Mouse (Mus musculus) ES-E14 (cell line): Measurements from ENCODE around the gene Lsm12. TPM values are rescaled to one million over a fixed set of nuclear protein-coding genes. Genes with fewer than 3 reads are reported as not detected.

Experiments used
- DNase-seq: peaks from one replicate; pipeline ENCODE4 v3.0.0-alpha.2; 2013; ENCODE audit warnings: low read depth, low spot score
- H3K27ac ChIP-seq: 2 replicates; pipeline ENCODE4 v1.5.1; 2012; ENCODE audit warnings: low read depth, mild to moderate bottlenecking, low read length, moderate library complexity, mixed read lengths; ENCODE audit not compliant: poor library complexity, insufficient read depth, severe bottlenecking
- H3K36me3 ChIP-seq: 2 replicates; pipeline ENCODE4 v1.6.1; 2012; ENCODE audit warnings: mild to moderate bottlenecking, low read length, moderate library complexity, mixed read lengths; ENCODE audit not compliant: control insufficient read depth, poor library complexity, insufficient read depth, severe bottlenecking
- H3K4me1 ChIP-seq, 2 experiments: fragments of 150-350 bp in 1 of 2; sonication (generic) in 1 of 2; 2 replicates each; pipeline ENCODE4 v1.6.1; 2012; ENCODE audit warnings: low read length in 2 of 2, mild to moderate bottlenecking in 1 of 2, mixed read lengths in 1 of 2; ENCODE audit not compliant: control insufficient read depth in 2 of 2, insufficient read depth in 2 of 2, poor library complexity in 1 of 2
- H3K4me3 ChIP-seq, 2 experiments: fragments of 150-350 bp in 1 of 2; sonication (generic) in 1 of 2; 2 replicates each; pipeline ENCODE4 v1.5.1; 2012; ENCODE audit warnings: low read length in 2 of 2, low read depth in 1 of 2, mild to moderate bottlenecking in 1 of 2, mixed read lengths in 1 of 2; ENCODE audit not compliant: insufficient read depth in 1 of 2, poor library complexity in 1 of 2, severe bottlenecking in 1 of 2
- H3K9ac ChIP-seq: 2 replicates; pipeline ENCODE4 v1.6.1; 2012; ENCODE audit warnings: low read depth, mild to moderate bottlenecking, low read length, mixed read lengths; ENCODE audit not compliant: poor library complexity, insufficient read depth, severe bottlenecking
- H3K9me3 ChIP-seq: fragments of 150-350 bp; sonication (generic); 2 replicates; pipeline ENCODE4 v1.6.1; 2012; ENCODE audit warnings: low read depth, mild to moderate bottlenecking, low read length; ENCODE audit not compliant: control insufficient read depth, insufficient read depth
- CHD2 ChIP-seq: IDR thresholded peaks from 2 replicates; pipeline ENCODE4 v1.6.1; 2014; ENCODE audit warnings: mild to moderate bottlenecking, low read depth, low read length, inconsistent platforms
- HCFC1 ChIP-seq: IDR thresholded peaks from 2 replicates; pipeline ENCODE4 v1.6.1; 2012; ENCODE audit warnings: low read length, inconsistent platforms, borderline replicate concordance; ENCODE audit not compliant: insufficient read depth
- MAFK ChIP-seq: IDR thresholded peaks from 2 replicates; pipeline ENCODE4 v1.6.1; 2014; ENCODE audit warnings: mild to moderate bottlenecking, low read depth, low read length, inconsistent platforms; ENCODE audit not compliant: insufficient read depth
- ZC3H11A ChIP-seq: IDR thresholded peaks from 2 replicates; pipeline ENCODE4 v1.6.1; 2012; ENCODE audit warnings: low read depth, mild to moderate bottlenecking, inconsistent platforms, low read length, borderline replicate concordance
- ZNF384 ChIP-seq: IDR thresholded peaks from 2 replicates; pipeline ENCODE4 v1.6.1; 2012; ENCODE audit warnings: low read depth, low read length, inconsistent platforms
- in situ Hi-C, 2 experiments: fragments of 600-800 bp; cut with MboI; formaldehyde crosslinking; loops; one replicate each; pipeline ENCODE4 v1.15.1; 2025; ENCODE audit warnings: low sequenced_read_pairs in 2 of 2, inconsistent platforms in 1 of 2; ENCODE audit not compliant: unreplicated experiment in 2 of 2
- total RNA-seq: library from RNA; depleted of rRNA; stranded (reverse); fragments of 300-350 nt; gene quantifications from 2 replicates; pipeline ENCODE4 v1.2.3, GENCODE M21; 2012

Gene Lsm12
- total RNA-seq, 1 experiment, result 49.1 TPM

DNA sequence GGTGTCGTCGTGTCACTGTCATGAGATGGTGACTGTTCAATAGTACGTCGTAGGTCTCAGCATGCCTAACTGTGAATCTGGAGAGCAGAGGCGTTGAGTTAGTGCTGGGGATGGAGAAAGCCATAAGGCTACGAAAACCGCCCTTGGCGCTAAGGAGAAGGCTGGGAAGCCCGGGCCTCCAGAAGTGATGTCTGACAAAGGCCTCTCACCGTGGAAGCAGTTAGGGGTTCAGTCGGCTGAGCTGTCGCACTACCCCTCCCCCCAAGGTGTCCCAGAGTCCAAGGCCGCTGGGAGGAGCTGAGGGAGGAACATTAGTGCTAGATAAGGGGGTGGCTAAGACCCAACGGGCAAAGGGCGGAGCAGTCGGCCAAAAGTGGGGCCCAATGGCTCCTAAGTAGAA lies 39.1 kb downstream of the Lsm12 start:
- peaks cover 2 to 8% of the 10 kb centered on the region in 2 experiments; a peak in 3 of 4 replicates for H3K4me1 ChIP-seq
- peak overlapping the region; percentile 57 to 61 for H3K4me3 ChIP-seq
- DNase-seq, result no peak
- no peaks in the 10 kb centered on the region for H3K9me3 ChIP-seq
- H3K9ac ChIP-seq, result no peak overlapping the region
- in situ Hi-C loops, result no loop called here
- no peak for TF ChIP-seq MAFK
- no peak for TF ChIP-seq ZC3H11A
- no peak for TF ChIP-seq ZNF384
- TF ChIP-seq HCFC1, result no peak
- no peak for TF ChIP-seq CHD2
- no peaks in the 10 kb centered on the region for H3K36me3 ChIP-seq
- no peak overlapping the region for H3K27ac ChIP-seq

DNA sequence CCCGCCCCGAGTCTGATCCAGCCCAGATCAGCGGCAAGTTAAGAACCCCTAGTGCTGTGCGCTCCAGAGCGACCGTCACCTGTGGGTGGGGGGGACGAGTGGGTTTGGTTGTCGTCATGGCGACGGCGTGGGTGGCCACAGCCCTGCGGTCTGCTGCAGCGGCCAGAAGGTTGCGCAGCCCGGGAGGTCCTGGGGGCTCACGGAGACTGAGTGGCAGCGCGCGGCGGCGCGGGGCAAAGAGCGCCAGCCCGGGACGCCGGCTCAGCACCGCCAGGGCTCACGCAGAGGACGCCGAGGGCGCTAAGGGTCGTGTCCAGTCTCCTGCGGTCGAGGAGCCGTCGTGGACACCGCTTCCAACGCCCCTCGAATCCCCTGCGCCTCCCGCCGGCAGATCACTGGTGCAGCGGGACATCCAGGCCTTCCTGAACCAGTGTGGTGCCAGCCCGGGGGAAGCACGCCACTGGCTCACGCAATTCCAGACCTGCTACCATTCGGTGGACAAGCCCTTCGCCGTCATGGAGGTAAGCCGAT lies 39.6 kb downstream of the Lsm12 start, which contains the start of gene Nags:
Gene Nags (plus strand): TSS at position 43 of the 531 bp plus-strand sequence.
- Histone ChIP-seq H3K4me1 (peaks cover 2 to 8% of the 10 kb centered on the region in 2 experiments; a peak in 3 of 4 replicates), H3K9me3 (no peaks in the 10 kb centered on the region), H3K27ac (no peak within 1 kb of the TSS), H3K9ac (0 out of 2 replicates have a peak within 1 kb of the TSS, but pooled peaks have one; percentile 22), H3K4me3 (peak within 1 kb of the TSS; percentile 57 to 61), H3K36me3 (no peaks in the 10 kb centered on the region)
- in situ Hi-C loops, result no loop called here
- no peak for DNase-seq
- no peak for TF ChIP-seq HCFC1
- no peak for TF ChIP-seq CHD2
- no peak for TF ChIP-seq MAFK
- no peak for TF ChIP-seq ZNF384
- no peak for TF ChIP-seq ZC3H11A

DNA sequence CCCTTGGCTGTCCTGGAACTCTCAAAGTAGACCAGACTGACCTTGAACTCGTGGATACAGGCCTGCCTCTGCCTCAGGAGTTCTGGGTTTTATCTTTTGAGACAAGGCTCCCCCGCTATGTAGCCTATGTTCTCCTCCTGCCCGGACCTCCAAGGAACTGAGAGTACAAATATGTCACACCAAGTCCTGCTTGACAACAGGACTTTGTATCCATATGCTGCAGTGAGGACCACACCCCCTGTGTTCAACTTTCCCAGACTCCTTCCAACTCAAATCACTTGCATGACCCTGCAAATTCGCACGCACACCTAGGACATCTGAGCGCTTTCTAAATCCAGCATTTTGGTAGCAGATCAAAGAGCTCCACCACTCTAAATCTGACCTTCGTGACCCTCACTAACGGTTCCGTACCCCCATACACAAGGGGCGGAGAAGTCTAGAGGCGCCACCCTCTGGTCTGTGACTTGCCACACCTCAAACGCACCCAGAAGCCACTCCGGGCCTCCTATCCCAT lies 40.1 kb downstream of the Lsm12 start:
- peaks cover 2 to 8% of the 10 kb centered on the region in 2 experiments; a peak in 3 of 4 replicates for H3K4me1 ChIP-seq
- H3K9me3 ChIP-seq, result no peaks in the 10 kb centered on the region
- H3K4me3 ChIP-seq, result peak overlapping the region; percentile 57 to 61
- TF ChIP-seq ZNF384 (no peak), CHD2 (no peak), MAFK (no peak), ZC3H11A (no peak), HCFC1 (no peak)
- no peak overlapping the region for H3K27ac ChIP-seq
- H3K36me3 ChIP-seq, result no peaks in the 10 kb centered on the region
- no peak for DNase-seq
- in situ Hi-C loops, result no loop called here
- 0 out of 2 replicates have a peak overlapping the region, but pooled peaks have one; percentile 22 for H3K9ac ChIP-seq

DNA sequence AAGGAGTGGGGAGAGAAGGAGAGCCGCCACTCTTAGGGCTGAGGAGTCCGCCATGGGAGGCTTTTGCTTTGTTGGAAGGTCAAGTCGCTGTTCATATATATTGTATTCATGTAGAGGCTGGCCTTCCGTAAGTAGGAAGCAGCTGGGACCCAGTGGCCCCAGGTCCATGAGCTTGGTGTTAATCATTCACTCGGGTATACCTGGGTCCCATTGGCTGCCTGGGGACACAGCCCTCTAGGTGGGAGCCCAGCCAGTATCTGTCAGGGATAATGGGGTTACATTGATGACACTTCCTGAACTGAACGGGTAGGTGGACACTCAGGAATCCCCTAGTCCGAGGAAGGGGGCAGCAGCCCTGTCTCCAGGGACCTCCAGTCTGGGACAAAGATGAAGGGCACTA lies 42.7 kb downstream of the Lsm12 start:
- H3K9me3 ChIP-seq, result no peaks in the 10 kb centered on the region
- DNase-seq, result no peak
- H3K27ac ChIP-seq, result no peak overlapping the region
- no peak overlapping the region for H3K9ac ChIP-seq
- H3K4me3 ChIP-seq, result no peak overlapping the region
- H3K4me1 ChIP-seq, result peaks cover 2 to 8% of the 10 kb centered on the region in 2 experiments; a peak in 3 of 4 replicates
- TF ChIP-seq ZC3H11A (no peak), HCFC1 (no peak), MAFK (no peak), CHD2 (no peak), ZNF384 (no peak)
- in situ Hi-C loops, result no loop called here
- H3K36me3 ChIP-seq, result no peaks in the 10 kb centered on the region
